Mouse (Mus musculus) cortical plate, adult 2 months (tissue): ENCODE data around the gene Ppil4.

Experiments
- CTCF ChIP-seq: fragments of 200-500 bp; IDR thresholded peaks from 2 replicates; pipeline ENCODE4 v1.5.1; 2011; ENCODE audit warnings: mild to moderate bottlenecking, control low read depth, low read length; ENCODE audit not compliant: insufficient read depth; ENCODE audit errors: extremely low read depth
- POLR2A ChIP-seq: fragments of 200-500 bp; IDR thresholded peaks from 2 replicates; pipeline ENCODE4 v1.6.1; 2011; ENCODE audit warnings: mild to moderate bottlenecking, low read length, control low read depth; ENCODE audit not compliant: insufficient read depth; ENCODE audit errors: extremely low read depth

GRCm38 (mm10) chr10:7826106-7826505, 33.4 kb downstream of the Ppil4 start:
- TF ChIP-seq CTCF (no peak), POLR2A (no peak)
